Mouse (Mus musculus): ENCODE measurements at regions not wholly inside any gene's neighbourhood (a gene's known extent, or its start where the extent isn't known, plus 50 kb on each side); places are given as distances from the start of the nearest gene placed in this dataset.

DNA sequence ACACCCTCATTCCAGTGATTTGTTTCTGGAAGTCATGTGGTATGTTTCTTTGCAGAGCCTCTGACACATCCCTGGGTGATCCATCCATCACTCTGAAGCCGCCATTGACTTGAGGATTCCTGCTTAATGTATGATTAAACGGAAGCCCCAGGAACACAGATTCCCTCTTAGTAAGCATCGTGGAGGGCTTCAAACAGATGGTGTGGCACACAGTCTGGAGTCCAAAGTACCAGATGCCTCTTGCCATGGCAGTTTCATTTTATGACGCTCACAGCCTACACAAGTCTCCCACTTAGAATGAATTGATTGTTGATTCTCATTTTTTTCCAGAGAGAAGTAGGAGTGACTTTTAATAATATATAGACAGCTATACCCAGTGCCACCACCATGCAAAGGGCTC is 668.3 kb downstream of the Tmem132b start:
- no peaks in the 10 kb centered on the region for H3K27me3 ChIP-seq

DNA sequence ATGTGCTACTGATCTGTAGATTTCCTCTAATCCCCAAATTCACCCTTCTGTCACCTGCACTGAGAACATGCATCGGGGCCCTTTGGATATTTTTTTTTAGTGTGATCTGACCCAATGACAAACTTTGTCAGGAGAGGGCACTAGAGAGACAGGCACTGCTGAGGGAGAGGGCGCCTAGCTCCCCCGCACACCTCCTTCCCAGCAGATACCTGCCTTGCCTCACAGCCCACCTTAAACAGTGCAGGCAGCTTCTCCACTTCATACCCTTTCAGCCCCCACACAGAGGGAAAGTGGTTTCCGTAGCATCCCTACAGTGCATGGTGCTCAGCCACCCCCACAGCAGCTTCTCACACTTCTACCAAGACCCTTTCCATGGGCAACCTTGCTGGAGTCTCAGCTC is 670.0 kb downstream of the Tmem132b start:
- Histone ChIP-seq H3K27me3 (no peaks in the 10 kb centered on the region), H3K27ac (replicated peaks) (no peak overlapping the region), H3K9me3 (no peaks in the 10 kb centered on the region), H3K4me1 (replicated peaks) (peaks cover 6% of the 10 kb centered on the region), H3K4me3 (no peak overlapping the region), H3K9ac (no peak overlapping the region), H3K36me3 (no peaks in the 10 kb centered on the region), H3K4me2 (no peak overlapping the region)
- 33% methylated on average over 4 of the region's 4 CpGs for WGBS
- ATAC-seq (ENCODE audit: low FRiP score, low read depth), result no peak

More for the DNA sequence above, 668.3 kb downstream of the Tmem132b start:
- ATAC-seq (ENCODE audit: low FRiP score, low read depth), result no peak
- H3K27ac ChIP-seq (replicated peaks), result no peak overlapping the region
- H3K9ac ChIP-seq, result no peak overlapping the region
- no peak overlapping the region for H3K4me2 ChIP-seq
- no peaks in the 10 kb centered on the region for H3K9me3 ChIP-seq
- no peak overlapping the region for H3K4me3 ChIP-seq
- H3K4me1 ChIP-seq (replicated peaks), result peaks cover 6% of the 10 kb centered on the region
- H3K36me3 ChIP-seq, result no peaks in the 10 kb centered on the region
- 47% methylated on average over 4 of the region's 4 CpGs for WGBS

DNA sequence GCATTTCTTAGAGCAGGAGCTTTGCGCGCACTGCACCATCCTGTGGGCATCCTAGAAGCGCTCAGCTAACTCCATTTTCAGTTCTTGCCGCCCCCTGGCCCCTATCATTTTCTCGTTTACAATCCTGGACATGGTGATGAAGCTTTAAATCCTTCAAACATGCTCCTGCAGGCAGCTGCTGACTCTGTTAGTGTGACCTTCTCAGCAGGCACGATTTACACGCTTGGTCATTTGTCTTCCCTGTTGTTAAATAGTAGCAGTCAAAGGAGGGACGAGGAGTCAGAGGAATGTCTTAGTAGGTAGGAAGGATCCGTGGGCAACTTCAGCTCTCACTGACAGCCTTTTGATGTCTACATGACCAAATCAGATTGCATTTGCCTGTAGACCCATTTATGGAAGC is 670.4 kb downstream of the Tmem132b start:
- H3K27me3 ChIP-seq, result no peaks in the 10 kb centered on the region
- no peaks in the 10 kb centered on the region for H3K36me3 ChIP-seq
- H3K9ac ChIP-seq, result no peak overlapping the region
- H3K4me2 ChIP-seq, result no peak overlapping the region
- 29% methylated on average over 9 of the region's 9 CpGs for WGBS
- H3K9me3 ChIP-seq, result no peaks in the 10 kb centered on the region
- no peak overlapping the region for H3K4me3 ChIP-seq
- H3K4me1 ChIP-seq (replicated peaks), result peaks cover 6% of the 10 kb centered on the region
- no peak for ATAC-seq (ENCODE audit: low FRiP score, low read depth)
- H3K27ac ChIP-seq (replicated peaks), result no peak overlapping the region

DNA sequence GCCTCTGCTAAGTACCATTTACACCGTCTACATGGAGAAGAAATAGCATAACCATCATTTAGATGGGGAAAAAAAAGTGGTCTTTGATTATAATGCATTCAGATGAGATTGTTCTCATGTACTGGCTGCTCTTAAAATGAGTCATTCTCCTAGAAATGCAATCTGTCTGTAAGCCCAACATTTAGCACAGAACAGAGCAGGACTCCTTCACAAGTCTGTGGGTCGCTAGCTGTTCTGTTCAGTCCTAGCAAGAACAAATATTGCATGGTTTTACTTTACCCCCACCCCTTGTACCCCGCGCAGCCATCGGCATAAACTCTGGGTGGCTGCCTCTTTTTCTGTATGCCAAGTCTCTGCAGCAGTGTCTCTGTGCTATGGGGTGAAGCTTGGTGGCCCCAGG is 685.4 kb downstream of the Tmem132b start:
- ATAC-seq (ENCODE audit: low FRiP score, low read depth), result no peak
- 90% methylated on average over 5 of the region's 5 CpGs for WGBS
- Histone ChIP-seq H3K4me2 (no peak overlapping the region), H3K4me3 (no peak overlapping the region), H3K27me3 (no peaks in the 10 kb centered on the region), H3K9me3 (no peaks in the 10 kb centered on the region), H3K27ac (replicated peaks) (no peak overlapping the region), H3K36me3 (no peaks in the 10 kb centered on the region), H3K4me1 (replicated peaks) (no peaks in the 10 kb centered on the region), H3K9ac (no peak overlapping the region)

DNA sequence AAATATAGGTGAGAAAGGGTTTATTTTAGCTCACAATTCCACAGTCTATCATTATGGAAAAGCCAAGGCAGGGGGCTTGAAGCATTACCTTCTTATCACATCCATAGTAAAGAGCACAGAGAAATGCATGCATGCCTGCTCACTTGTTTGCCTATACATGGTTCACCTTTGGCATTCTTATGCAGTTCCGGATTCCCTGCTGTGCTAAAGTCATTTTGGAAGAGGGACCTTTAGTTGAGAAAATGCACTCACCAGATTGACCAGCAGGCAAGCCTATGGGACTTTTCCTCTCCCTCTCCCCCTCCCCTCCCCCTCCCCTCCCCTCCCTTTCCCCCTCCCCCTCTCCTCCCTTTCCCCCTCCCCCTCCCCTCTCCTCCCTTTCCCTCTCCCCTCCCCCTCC is 686.2 kb downstream of the Tmem132b start:
- no peaks in the 10 kb centered on the region for H3K4me1 ChIP-seq (replicated peaks)
- no peak overlapping the region for H3K4me2 ChIP-seq
- H3K27me3 ChIP-seq, result no peaks in the 10 kb centered on the region
- H3K4me3 ChIP-seq, result no peak overlapping the region
- no peaks in the 10 kb centered on the region for H3K36me3 ChIP-seq
- H3K27ac ChIP-seq (replicated peaks), result no peak overlapping the region
- H3K9ac ChIP-seq, result no peak overlapping the region
- WGBS, result 56% methylated on average over 1 of the region's 1 CpGs
- ATAC-seq (ENCODE audit: low FRiP score, low read depth), result no peak
- H3K9me3 ChIP-seq, result no peaks in the 10 kb centered on the region

DNA sequence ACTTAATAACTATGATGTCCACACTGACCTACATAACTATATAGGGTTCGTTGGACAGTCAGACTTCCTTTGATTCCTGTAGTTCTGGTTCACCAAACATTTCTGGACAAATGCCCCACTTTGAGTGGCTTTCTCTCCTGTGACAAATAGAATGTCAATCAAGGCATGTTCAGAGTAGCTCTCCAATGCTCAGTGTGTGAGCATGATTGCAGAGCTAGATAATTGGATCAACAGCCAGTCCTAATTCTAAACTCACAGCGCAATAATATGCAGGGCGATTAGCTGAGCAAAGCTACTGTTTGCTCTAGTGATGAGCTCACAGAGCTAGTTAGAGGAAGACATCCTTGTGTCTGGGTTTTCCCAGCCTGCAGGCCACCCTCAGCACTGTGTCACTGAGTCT is 692.1 kb downstream of the Tmem132b start:
- H3K27ac ChIP-seq (replicated peaks), result no peak overlapping the region
- no peak overlapping the region for H3K4me3 ChIP-seq
- H3K4me1 ChIP-seq (replicated peaks), result no peaks in the 10 kb centered on the region
- 77% methylated on average over 3 of the region's 3 CpGs for WGBS
- no peak for ATAC-seq (ENCODE audit: low FRiP score, low read depth)
- no peaks in the 10 kb centered on the region for H3K9me3 ChIP-seq
- H3K4me2 ChIP-seq, result no peak overlapping the region
- H3K27me3 ChIP-seq, result no peaks in the 10 kb centered on the region
- no peaks in the 10 kb centered on the region for H3K36me3 ChIP-seq
- no peak overlapping the region for H3K9ac ChIP-seq

DNA sequence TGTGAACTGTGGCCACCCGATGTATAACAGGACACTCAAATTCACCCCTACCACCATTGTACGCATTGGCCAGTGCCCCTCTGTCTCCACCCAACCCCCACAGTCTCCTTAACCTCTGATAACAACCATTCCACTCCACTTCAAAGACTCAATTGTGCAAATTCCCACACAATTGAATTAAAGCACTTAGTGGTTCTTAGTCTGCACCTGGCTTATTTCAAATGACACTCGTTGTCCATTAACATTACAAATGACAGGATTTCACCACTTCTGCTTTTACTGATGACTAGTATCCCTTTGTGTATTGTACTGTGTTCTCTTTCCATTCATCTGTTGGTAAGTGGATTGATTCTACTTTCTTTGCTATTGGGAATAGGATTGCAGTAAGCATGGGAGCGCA is 699.2 kb downstream of the Tmem132b start:
- WGBS, result 75% methylated on average over 4 of the region's 4 CpGs

DNA sequence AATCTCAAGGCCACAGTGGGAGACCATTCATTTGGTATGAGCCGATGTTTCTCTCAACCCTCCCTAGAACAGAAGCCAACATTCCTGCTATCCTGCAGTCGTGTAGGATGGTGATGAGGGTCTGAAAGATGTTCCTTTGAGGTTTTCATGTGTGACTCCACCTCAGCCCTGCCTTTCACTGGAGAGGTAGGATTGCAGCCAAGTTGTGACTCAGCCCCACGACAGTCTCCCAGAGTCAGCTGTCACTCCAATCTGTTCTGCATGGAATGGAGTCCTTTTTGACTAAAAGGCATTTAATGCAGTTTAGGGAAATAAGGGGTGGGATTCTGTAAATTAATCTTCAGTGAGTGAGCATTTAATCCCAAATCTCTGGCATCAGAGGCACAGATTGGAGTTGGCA is 706.5 kb downstream of the Tmem132b start:
- no peak for ATAC-seq (ENCODE audit: low FRiP score, low read depth)
- 49% methylated on average over 3 of the region's 3 CpGs for WGBS
- Histone ChIP-seq H3K27ac (replicated peaks) (no peak overlapping the region), H3K27me3 (no peaks in the 10 kb centered on the region), H3K36me3 (no peaks in the 10 kb centered on the region), H3K9ac (no peak overlapping the region), H3K4me1 (replicated peaks) (no peaks in the 10 kb centered on the region), H3K9me3 (no peaks in the 10 kb centered on the region), H3K4me2 (no peak overlapping the region), H3K4me3 (no peak overlapping the region)

More for the DNA sequence above, 699.2 kb downstream of the Tmem132b start:
- no peak overlapping the region for H3K4me3 ChIP-seq
- H3K27ac ChIP-seq (replicated peaks), result no peak overlapping the region
- no peak overlapping the region for H3K9ac ChIP-seq
- H3K36me3 ChIP-seq, result no peaks in the 10 kb centered on the region
- ATAC-seq (ENCODE audit: low FRiP score, low read depth), result no peak
- H3K4me2 ChIP-seq, result no peak overlapping the region
- H3K9me3 ChIP-seq, result no peaks in the 10 kb centered on the region
- no peaks in the 10 kb centered on the region for H3K4me1 ChIP-seq (replicated peaks)
- no peaks in the 10 kb centered on the region for H3K27me3 ChIP-seq

DNA sequence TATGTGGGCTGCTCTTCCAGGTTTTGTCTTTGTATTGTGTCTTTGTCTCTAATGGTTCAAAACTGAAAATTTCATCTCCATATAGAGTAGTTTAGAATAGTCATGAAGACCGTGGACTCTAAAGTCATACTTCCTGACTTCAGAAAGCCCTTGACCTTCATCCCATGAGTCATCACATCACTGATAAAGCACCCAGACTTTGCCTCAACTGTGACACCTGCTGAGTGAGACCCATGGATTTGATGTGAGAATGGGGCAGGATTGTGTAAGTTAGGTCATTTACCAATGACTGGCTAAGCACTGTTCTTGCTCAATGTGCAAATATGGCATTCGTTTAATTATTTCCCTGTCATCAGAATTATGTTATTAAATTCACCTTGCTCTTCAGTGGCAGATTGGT is 714.2 kb downstream of the Tmem132b start:
- ATAC-seq (ENCODE audit: low FRiP score, low read depth), result no peak

DNA sequence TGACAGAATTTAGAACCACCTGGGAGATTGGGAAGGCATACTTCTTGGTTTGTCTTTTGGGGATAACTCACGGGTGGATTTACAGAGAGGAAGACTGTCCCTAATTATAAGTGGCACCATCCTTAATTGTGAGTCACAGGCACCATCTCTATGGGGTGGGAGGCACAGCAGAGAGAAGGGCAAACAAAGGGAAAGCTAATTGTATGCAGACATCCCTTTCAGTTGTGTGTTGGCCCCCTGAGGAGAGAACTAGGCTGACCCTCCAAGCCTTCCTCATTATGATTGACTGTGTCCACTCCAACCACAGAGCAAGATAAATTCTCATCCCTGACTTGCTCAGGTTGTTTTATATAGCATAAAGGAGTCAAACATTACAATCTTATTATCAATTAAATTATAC is 718.8 kb downstream of the Tmem132b start:
- Histone ChIP-seq H3K36me3 (no peaks in the 10 kb centered on the region), H3K4me2 (no peak overlapping the region), H3K27ac (replicated peaks) (no peak overlapping the region), H3K9me3 (no peaks in the 10 kb centered on the region), H3K4me3 (no peak overlapping the region), H3K27me3 (no peaks in the 10 kb centered on the region), H3K4me1 (replicated peaks) (no peaks in the 10 kb centered on the region), H3K9ac (no peak overlapping the region)
- WGBS, result 7% methylated on average over 1 of the region's 1 CpGs
- ATAC-seq (ENCODE audit: low FRiP score, low read depth), result no peak

More for the DNA sequence above, 714.2 kb downstream of the Tmem132b start:
- no peaks in the 10 kb centered on the region for H3K9me3 ChIP-seq
- no peak overlapping the region for H3K4me2 ChIP-seq
- WGBS, result 91% methylated on average over 2 of the region's 2 CpGs
- H3K27me3 ChIP-seq, result no peaks in the 10 kb centered on the region
- no peak overlapping the region for H3K27ac ChIP-seq (replicated peaks)
- H3K4me3 ChIP-seq, result no peak overlapping the region
- H3K36me3 ChIP-seq, result no peaks in the 10 kb centered on the region
- H3K9ac ChIP-seq, result no peak overlapping the region
- H3K4me1 ChIP-seq (replicated peaks), result no peaks in the 10 kb centered on the region

DNA sequence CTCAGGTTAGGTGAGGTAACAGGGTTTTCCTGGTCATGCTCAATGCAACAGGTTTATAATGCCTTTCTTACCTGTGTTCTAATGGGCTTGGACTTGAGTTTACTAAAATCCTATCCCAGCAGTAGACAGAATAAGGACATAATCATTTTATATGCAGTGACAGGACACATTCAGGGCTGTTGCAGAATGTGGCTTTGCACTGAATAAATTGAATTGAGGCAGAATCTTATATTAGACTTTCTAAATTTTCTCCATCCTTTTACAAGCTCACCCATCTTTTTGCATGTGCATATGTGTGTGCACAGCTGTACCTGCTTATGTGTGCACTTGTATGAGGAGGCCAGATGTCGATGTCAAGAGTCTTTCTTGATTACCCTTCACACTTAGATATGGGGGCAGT is 723.1 kb downstream of the Tmem132b start:
- WGBS, result 90% methylated on average over 1 of the region's 1 CpGs
- no peak overlapping the region for H3K4me3 ChIP-seq
- ATAC-seq (ENCODE audit: low FRiP score, low read depth), result no peak

DNA sequence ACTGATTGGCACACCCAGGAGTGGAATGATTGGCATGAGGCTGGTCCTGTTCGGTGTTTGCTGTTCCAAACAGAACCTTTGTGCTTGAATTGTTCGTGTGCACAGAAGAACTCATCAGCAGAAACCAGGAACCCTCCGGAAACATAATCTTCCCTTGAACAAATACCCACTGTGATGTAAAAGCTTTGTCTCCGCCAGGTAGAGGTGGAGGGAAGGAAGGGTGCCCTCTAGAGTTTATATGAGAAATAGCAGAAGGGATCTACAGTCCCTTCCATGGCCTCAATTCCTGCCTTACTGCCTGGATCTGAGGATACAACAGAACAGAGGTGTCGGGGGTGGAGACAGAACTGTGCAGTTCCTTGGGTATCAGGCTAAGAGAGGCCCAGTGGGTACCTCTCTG is 726.3 kb downstream of the Tmem132b start:
- WGBS, result 86% methylated on average over 5 of the region's 5 CpGs
- H3K4me3 ChIP-seq, result no peak overlapping the region
- no peaks in the 10 kb centered on the region for H3K27me3 ChIP-seq
- H3K27ac ChIP-seq (replicated peaks), result no peak overlapping the region
- no peak overlapping the region for H3K4me2 ChIP-seq
- no peaks in the 10 kb centered on the region for H3K4me1 ChIP-seq (replicated peaks)
- H3K9me3 ChIP-seq, result no peaks in the 10 kb centered on the region
- ATAC-seq (ENCODE audit: low FRiP score, low read depth), result no peak
- H3K9ac ChIP-seq, result no peak overlapping the region
- no peaks in the 10 kb centered on the region for H3K36me3 ChIP-seq

More for the DNA sequence above, 723.1 kb downstream of the Tmem132b start:
- H3K9me3 ChIP-seq, result no peaks in the 10 kb centered on the region
- no peaks in the 10 kb centered on the region for H3K4me1 ChIP-seq (replicated peaks)
- H3K9ac ChIP-seq, result no peak overlapping the region
- H3K27ac ChIP-seq (replicated peaks), result no peak overlapping the region
- H3K27me3 ChIP-seq, result no peaks in the 10 kb centered on the region
- no peak overlapping the region for H3K4me2 ChIP-seq
- H3K36me3 ChIP-seq, result no peaks in the 10 kb centered on the region

DNA sequence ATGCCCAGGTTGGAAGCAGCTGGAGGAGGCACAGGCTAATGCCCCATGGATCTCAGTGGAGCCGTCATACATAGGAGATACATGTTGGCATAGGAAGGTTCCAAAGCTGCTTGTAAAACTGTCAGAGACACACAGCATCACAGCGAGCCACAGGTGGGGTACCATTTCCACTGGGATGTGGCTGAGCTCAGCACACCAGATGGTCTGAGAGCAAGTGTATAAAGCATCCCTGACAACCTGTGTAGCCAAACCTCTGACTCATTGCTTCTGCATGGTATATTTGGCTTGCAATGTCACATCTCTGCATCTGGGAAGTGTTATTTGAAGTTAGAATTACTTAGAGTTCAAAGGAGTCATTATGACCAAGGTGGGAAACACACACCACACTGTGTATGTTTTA is 734.9 kb downstream of the Tmem132b start:
- no peaks in the 10 kb centered on the region for H3K9me3 ChIP-seq
- H3K27ac ChIP-seq (replicated peaks), result no peak overlapping the region
- 82% methylated on average over 2 of the region's 2 CpGs for WGBS
- H3K9ac ChIP-seq, result no peak overlapping the region
- H3K36me3 ChIP-seq, result no peaks in the 10 kb centered on the region
- no peak overlapping the region for H3K4me3 ChIP-seq
- no peaks in the 10 kb centered on the region for H3K4me1 ChIP-seq (replicated peaks)
- no peak for ATAC-seq (ENCODE audit: low FRiP score, low read depth)
- no peak overlapping the region for H3K4me2 ChIP-seq
- H3K27me3 ChIP-seq, result no peaks in the 10 kb centered on the region

Data from hindbrain, embryonic 15.5 days (tissue).